Mouse (Mus musculus) cerebellum, adult 2 months (tissue): Measurements from ENCODE around the gene Sirt1.
A peak's percentile ranks its signal among the peaks of the same experiment; 100 is the strongest.

Experiments
- CTCF ChIP-seq: fragments of 200-500 bp; IDR thresholded peaks from 2 replicates; pipeline ENCODE4 v1.5.1; 2011; ENCODE audit warnings: low read depth, mild to moderate bottlenecking, control low read depth, low read length, moderate library complexity, borderline replicate concordance; ENCODE audit not compliant: insufficient read depth
- POLR2A ChIP-seq: fragments of 200-500 bp; IDR thresholded peaks from 2 replicates; pipeline ENCODE4 v1.6.1; 2011; ENCODE audit warnings: low read length, control low read depth, borderline replicate concordance; ENCODE audit not compliant: insufficient read depth

DNA sequence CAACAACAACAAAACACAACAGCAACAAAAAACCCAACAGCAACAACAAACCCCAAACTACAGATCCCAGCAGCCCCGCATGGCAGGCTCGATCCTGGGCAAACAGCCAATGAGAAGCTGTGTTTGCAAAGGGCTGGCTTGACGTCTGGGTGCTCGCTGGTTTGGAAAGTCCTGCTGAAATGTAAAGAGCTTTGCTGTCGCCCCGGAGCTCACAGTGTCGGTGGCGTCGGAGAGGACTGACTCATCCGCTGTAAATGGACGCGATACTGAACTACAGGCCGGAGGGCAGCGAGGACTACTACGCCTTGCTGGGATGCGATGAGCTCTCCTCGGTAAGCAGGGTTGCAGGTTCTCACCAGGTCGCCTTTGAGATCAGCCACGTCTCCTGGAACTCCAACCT is 4.9 kb upstream of the Sirt1 start:
- no peak for TF ChIP-seq CTCF
- TF ChIP-seq POLR2A: peak; percentile 85
